Mouse (Mus musculus): Measurements from ENCODE around the gene Chpf. TPM values are rescaled to one million over a fixed set of nuclear protein-coding genes. Genes with fewer than 3 reads are reported as not detected.

Gene Chpf
- polyA plus RNA-seq, 1 experiment: 89.7 TPM

DNA sequence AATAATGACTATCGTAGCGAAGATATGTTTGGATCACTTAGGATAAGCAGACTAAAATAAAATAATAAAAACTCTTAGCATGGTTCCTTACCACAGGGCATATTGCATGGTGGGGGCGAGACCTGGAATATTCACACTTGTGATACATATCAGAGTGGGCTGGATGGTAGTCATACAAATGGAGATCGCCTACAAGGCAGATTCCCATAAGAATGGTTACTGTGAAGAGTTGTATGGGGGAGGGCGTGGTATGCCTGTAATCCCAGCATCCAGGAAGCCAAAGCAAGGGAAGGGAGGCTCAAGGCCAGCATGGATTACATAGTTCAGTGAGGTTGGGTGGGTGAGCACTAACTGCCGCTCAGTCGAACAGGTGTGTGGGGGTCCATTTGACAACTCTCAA is 1.6 kb upstream of the Chpf start:
- H3K4me1 ChIP-seq (ENCODE audit: control insufficient read depth, insufficient read depth, low read length): peaks cover 14% of the 10 kb centered on the region; the same call in 1 of the 2 replicates
- WGBS: 82% methylated on average over 7 of the region's 7 CpGs
- no peak overlapping the region for H3K4me3 ChIP-seq (replicated peaks; ENCODE audit: extremely low read depth, low read depth, low read length)
- TF ChIP-seq CTCF (IDR thresholded peaks at IDR 0.05; ENCODE audit: insufficient read depth, low read length): no peak
- TF ChIP-seq POLR2A (IDR thresholded peaks at IDR 0.05; ENCODE audit: borderline replicate concordance, extremely low read depth, low read depth, low read length): no peak
- no peak for DNase-seq

DNA sequence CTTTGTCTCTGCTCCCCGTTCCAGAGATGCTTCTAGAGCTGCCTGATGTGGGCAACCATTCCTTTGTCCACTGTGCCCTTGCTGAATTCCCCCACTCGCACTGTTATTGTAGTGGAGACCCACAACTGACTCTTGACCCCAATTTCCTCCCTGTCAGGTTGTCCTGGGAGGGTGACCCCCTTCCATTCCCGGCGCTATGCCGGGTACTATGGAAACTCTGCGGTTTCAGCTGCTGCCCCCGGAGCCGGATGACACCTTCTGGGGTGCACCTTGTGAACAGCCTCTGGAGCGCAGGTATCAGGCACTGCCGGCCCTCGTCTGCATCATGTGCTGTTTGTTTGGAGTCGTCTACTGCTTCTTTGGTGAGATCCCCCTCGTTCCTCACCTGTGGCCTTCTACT is 929 bp upstream of the Chpf start:
- 21% methylated on average over 13 of the region's 13 CpGs for WGBS
- H3K4me3 ChIP-seq (replicated peaks; ENCODE audit: extremely low read depth, low read depth, low read length): no peak overlapping the region

DNA sequence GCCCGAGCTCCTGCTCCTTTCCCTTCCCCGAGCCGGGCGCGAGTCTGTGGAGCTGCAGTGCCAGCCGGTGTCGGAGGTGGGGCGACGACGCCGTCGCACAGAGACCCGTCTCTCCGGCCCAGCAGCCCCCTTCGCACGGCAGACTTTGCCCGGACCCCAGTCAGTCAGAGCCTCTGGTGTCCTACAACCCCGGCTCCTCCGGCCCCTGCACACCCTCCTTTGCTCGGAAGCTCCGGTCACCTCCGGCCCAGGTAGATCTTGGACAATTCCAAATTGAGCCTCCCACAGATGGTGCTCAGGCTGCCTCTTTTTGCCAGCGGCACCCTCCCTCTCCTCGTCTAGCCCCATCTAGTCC is 505 bp upstream of the Chpf start:
- 2% methylated on average over 24 of the region's 24 CpGs for WGBS
- Histone ChIP-seq H3K4me3 (replicated peaks; ENCODE audit: extremely low read depth, low read depth, low read length) (peak overlapping the region; percentile 45), H3K4me1 (ENCODE audit: control insufficient read depth, insufficient read depth, low read length) (peaks cover 14% of the 10 kb centered on the region; the same call in 1 of the 2 replicates)
- no peak for DNase-seq
- TF ChIP-seq CTCF (IDR thresholded peaks at IDR 0.05; ENCODE audit: insufficient read depth, low read length) (no peak), POLR2A (IDR thresholded peaks at IDR 0.05; ENCODE audit: borderline replicate concordance, extremely low read depth, low read depth, low read length) (no peak)

More for the DNA sequence above, 929 bp upstream of the Chpf start:
- TF ChIP-seq CTCF (IDR thresholded peaks at IDR 0.05; ENCODE audit: insufficient read depth, low read length) (no peak), POLR2A (IDR thresholded peaks at IDR 0.05; ENCODE audit: borderline replicate concordance, extremely low read depth, low read depth, low read length) (no peak)
- DNase-seq: no peak
- peaks cover 14% of the 10 kb centered on the region; the same call in 1 of the 2 replicates for H3K4me1 ChIP-seq (ENCODE audit: control insufficient read depth, insufficient read depth, low read length)

DNA sequence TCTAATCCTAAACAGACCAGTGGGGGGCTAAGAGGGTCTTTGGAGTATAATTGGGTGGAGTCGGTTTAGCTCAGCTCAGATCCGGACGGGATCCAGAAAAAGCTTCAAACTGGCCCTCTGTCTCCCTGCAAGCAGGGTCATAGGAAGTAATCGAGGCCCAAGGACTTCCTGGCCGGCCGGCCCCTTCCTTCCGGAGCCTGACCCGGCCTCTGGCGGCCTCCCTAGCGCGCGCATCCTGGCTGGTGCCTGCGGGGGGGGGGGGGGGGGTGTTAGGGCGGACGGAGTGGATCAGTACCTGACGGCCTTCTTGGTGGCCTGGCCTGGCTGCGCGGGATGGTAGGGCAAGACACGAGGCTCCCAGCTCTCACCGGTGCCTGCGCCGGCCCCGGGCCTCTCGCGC is 610 bp downstream of the Chpf start:
- no peak for TF ChIP-seq CTCF (IDR thresholded peaks at IDR 0.05; ENCODE audit: insufficient read depth, low read length)
- TF ChIP-seq POLR2A (IDR thresholded peaks at IDR 0.05; ENCODE audit: borderline replicate concordance, extremely low read depth, low read depth, low read length): no peak
- WGBS: under 1% methylated on average over 25 of the region's 25 CpGs
- no peak for DNase-seq
- Histone ChIP-seq H3K4me3 (replicated peaks; ENCODE audit: extremely low read depth, low read depth, low read length) (peak overlapping the region; percentile 89), H3K4me1 (ENCODE audit: control insufficient read depth, insufficient read depth, low read length) (peaks cover 14% of the 10 kb centered on the region; the same call in 1 of the 2 replicates)

DNA sequence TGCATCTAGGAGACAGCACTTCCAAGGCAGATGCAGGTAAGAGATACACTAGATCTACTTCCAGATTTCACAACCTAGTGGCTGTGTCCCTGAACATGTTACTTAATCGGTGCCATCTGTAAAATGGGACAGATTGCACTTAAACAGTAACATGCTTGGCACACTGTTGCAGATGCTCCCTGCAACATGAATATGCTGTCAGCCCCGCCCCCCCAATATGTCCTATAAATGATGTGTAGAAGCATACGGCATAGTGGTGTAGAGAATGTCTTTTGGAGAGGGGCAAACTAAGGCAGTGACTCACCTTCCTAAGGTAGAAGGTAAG is 1.2 kb downstream of the Chpf start:
- Histone ChIP-seq H3K4me3 (replicated peaks; ENCODE audit: extremely low read depth, low read depth, low read length) (no peak overlapping the region), H3K4me1 (ENCODE audit: control insufficient read depth, insufficient read depth, low read length) (peaks cover 14% of the 10 kb centered on the region; the same call in 1 of the 2 replicates)
- no peak for DNase-seq
- WGBS: 44% methylated on average over 3 of the region's 3 CpGs
- TF ChIP-seq POLR2A (IDR thresholded peaks at IDR 0.05; ENCODE audit: borderline replicate concordance, extremely low read depth, low read depth, low read length): no peak
- TF ChIP-seq CTCF (IDR thresholded peaks at IDR 0.05; ENCODE audit: insufficient read depth, low read length): no peak

DNA sequence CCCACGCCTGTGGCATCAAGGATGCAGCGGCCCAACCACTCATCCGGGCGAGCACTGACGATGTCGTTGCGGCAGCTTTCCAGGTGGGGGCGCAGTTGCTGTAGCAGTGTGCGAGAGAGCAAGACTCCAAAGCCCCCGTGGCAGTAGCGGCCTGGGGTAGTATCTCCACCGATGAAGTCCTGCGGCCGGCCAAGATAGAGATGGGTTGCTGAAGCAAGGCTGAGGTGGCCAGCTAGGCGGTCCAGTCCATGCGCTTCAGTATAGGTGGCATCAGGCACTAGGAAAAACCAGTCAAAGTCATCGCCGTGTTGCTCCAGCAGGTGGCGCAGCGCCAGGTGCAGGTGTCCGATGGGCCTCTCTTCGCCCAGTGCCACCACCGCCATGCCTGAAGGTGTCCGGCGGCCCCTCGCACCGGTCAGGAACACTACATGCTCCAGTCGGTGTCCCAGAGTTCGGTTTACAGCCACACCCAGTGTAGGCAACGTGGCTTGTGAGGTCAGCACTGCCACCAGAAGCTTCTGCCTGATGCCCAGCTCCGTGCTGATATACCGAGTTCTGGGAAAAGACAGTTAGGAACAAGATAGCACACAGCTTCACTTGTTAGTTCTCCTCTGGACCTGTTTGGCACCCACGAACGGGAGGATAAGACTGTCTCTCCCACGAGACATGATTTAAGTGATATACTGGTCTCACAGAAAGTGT is 1.7 kb downstream of the Chpf start:
- TF ChIP-seq CTCF (IDR thresholded peaks at IDR 0.05; ENCODE audit: insufficient read depth, low read length): peak; percentile 62
- no peak for TF ChIP-seq POLR2A (IDR thresholded peaks at IDR 0.05; ENCODE audit: borderline replicate concordance, extremely low read depth, low read depth, low read length)
- Histone ChIP-seq H3K4me1 (ENCODE audit: control insufficient read depth, insufficient read depth, low read length) (peaks cover 14% of the 10 kb centered on the region; the same call in 1 of the 2 replicates), H3K4me3 (replicated peaks; ENCODE audit: extremely low read depth, low read depth, low read length) (no peak overlapping the region)
- 16% methylated on average over 35 of the region's 35 CpGs for WGBS
- peak; percentile 86 for DNase-seq

DNA sequence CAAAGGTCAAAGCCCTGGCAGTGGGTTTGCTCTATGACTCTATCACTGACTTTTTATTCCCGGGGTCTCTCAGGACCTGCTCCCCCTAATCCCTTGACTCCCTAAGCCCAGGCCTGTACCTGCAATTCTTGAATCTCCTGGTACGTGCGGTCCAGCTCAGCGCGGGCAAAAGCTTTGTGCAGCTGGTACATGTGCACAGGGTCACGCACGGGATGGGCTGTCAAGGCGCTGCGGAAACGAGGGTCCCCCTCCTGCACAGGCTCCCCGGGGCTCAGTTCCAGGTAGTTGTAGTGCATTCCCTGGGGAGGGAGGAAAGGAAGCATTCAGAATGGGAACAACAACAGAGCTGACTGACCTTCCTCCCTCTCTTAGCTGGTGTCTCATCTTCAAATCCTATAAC is 2.7 kb downstream of the Chpf start:
- H3K4me1 ChIP-seq (ENCODE audit: control insufficient read depth, insufficient read depth, low read length): peaks cover 14% of the 10 kb centered on the region; the same call in 1 of the 2 replicates
- TF ChIP-seq POLR2A (IDR thresholded peaks at IDR 0.05; ENCODE audit: borderline replicate concordance, extremely low read depth, low read depth, low read length) (no peak), CTCF (IDR thresholded peaks at IDR 0.05; ENCODE audit: insufficient read depth, low read length) (no peak)
- H3K4me3 ChIP-seq (replicated peaks; ENCODE audit: extremely low read depth, low read depth, low read length): no peak overlapping the region
- WGBS: 95% methylated on average over 11 of the region's 11 CpGs
- DNase-seq: no peak

DNA sequence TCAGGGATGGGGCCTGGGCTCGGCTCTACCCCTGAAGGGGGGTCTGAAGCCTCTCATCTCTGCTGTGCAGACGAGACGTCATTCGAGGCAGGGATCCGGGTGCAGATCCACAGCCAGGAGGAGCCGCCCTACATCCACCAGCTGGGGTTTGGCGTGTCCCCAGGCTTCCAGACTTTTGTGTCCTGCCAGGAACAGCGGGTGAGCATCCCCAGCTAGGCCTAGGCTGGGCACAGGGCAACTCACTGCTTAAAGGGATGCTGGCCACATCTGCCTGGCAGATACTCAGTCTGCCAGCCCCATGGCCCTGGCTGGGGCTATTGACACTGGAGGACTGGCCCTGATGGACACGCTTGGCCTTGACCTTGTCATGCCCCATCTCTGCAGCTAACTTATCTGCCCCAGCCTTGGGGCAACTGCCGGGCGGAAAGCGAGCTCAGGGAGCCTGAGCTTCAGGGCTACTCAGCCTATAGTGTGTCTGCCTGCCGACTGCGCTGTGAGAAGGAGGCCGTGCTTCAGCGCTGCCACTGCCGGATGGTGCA is 9.8 kb downstream of the Chpf start:
- DNase-seq: no peak
- no peak for TF ChIP-seq CTCF (IDR thresholded peaks at IDR 0.05; ENCODE audit: insufficient read depth, low read length)
- Histone ChIP-seq H3K4me1 (ENCODE audit: control insufficient read depth, insufficient read depth, low read length) (no peaks in the 10 kb centered on the region), H3K4me3 (replicated peaks; ENCODE audit: extremely low read depth, low read depth, low read length) (no peak overlapping the region)
- 75% methylated on average over 17 of the region's 17 CpGs for WGBS

DNA sequence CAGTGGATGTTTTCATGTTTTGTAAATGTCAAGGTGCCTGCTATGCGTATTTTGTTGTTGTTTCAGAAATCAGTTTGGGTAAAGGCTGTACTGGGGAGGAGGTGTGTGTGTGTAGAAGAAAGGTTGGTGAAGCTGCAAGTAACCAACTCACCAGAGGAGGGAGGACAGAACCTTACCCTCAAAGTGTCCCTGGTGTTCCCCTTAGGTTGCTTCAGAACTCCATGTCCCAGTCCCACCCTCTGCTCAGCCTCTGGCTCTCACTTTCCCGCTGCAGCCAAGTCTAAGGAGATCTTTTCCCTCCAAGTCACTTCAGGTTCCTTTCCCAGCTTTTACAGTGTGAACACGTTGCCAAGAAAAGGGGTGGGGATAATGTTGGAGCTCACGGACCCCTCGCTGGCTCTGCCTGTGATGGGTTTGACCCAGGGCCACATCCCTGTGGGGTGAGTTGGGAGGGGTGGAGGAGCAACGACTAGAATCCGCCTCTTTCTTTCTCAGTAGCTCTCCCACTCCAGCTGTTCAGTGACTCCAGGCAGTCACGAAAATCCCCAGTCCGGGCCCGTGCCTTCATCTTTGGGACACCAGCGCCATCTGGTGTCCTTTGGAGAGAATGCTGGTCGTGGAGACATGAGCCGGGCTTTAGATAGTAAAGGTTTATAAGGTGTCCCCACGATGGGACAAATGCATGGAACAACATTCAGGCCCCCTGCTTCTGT is 11.7 kb downstream of the Chpf start:
- no peak overlapping the region for H3K4me3 ChIP-seq (replicated peaks; ENCODE audit: extremely low read depth, low read depth, low read length)
- peak; percentile 68 for DNase-seq

More for the DNA sequence above, 11.7 kb downstream of the Chpf start:
- no peaks in the 10 kb centered on the region for H3K4me1 ChIP-seq (ENCODE audit: control insufficient read depth, insufficient read depth, low read length)
- 8% methylated on average over 14 of the region's 14 CpGs for WGBS
- TF ChIP-seq POLR2A (IDR thresholded peaks at IDR 0.05; ENCODE audit: borderline replicate concordance, extremely low read depth, low read depth, low read length) (no peak), CTCF (IDR thresholded peaks at IDR 0.05; ENCODE audit: insufficient read depth, low read length) (peak; percentile 77)
